Mouse (Mus musculus) neural tube, embryonic 14.5 days (tissue): ENCODE results near the gene Vwce. TPM values are rescaled to one million over a fixed set of nuclear protein-coding genes. Genes with fewer than 3 reads are reported as not detected.
A peak's percentile ranks its signal among the peaks of the same experiment; 100 is the strongest.

ENCODE experiments used
- ATAC-seq: fragments of 200-750 bp; cut with Nextera tagmentation; 2 replicates; pipeline ENCODE4 v1.8.0; 2017; ENCODE audit warnings: low read depth, mild to moderate bottlenecking, moderate TSS enrichment, moderate library complexity
- H3K27ac ChIP-seq: fragments of 300-500 bp; sonication (generic); 2 replicates; pipeline ENCODE4 v1.5.1; 2014; ENCODE audit warnings: low read depth, mild to moderate bottlenecking, control low read depth, low read length, moderate library complexity, mixed read lengths
- H3K27me3 ChIP-seq: fragments of 300-500 bp; sonication (generic); 2 replicates; pipeline ENCODE4 v1.6.1; 2014; ENCODE audit warnings: low read length; ENCODE audit not compliant: control insufficient read depth, insufficient read depth
- H3K36me3 ChIP-seq: fragments of 300-500 bp; sonication (generic); 2 replicates; pipeline ENCODE4 v1.6.1; 2014; ENCODE audit warnings: low read length, mixed read lengths; ENCODE audit not compliant: control insufficient read depth, insufficient read depth
- H3K4me1 ChIP-seq: fragments of 300-500 bp; sonication (generic); 2 replicates; pipeline ENCODE4 v1.6.1; 2014; ENCODE audit warnings: low read length; ENCODE audit not compliant: control insufficient read depth, insufficient read depth
- H3K4me2 ChIP-seq: fragments of 300-500 bp; sonication (generic); 2 replicates; pipeline ENCODE4 v1.6.1; 2014; ENCODE audit warnings: mild to moderate bottlenecking, low read depth, low read length, control low read depth
- H3K4me3 ChIP-seq: fragments of 300-500 bp; sonication (generic); 2 replicates; pipeline ENCODE4 v1.5.1; 2014; ENCODE audit warnings: low read depth, low read length, control low read depth, mixed read lengths
- H3K9ac ChIP-seq: fragments of 300-500 bp; sonication (generic); replicated peaks from 2 replicates; pipeline ENCODE4 v1.6.1; 2014; ENCODE audit warnings: low read depth, mild to moderate bottlenecking, control low read depth, low read length, mixed read lengths
- H3K9me3 ChIP-seq: fragments of 300-500 bp; sonication (generic); 2 replicates; pipeline ENCODE4 v1.6.1; 2016; ENCODE audit warnings: low read length; ENCODE audit not compliant: control insufficient read depth
- WGBS: fragments of 180-500 bp; shearing (Covaris S2); extraction: QIAGEN DNeasy Blood & Tissue Kit; methylation state at CpG from one replicate; pipeline ENCODE4 v1.1.7; 2014; 5-methylcytosine and 5-hydroxymethylcytosine counted together
- polyA plus RNA-seq: library from polyadenylated mRNA; unstranded; fragments of >200 nt; fragmentation: Nextera tagmentation; extraction: Ambion mirVana; gene quantifications from 2 replicates; pipeline ENCODE4 v1.2.1, GENCODE M21; 2014

Vwce gene
- polyA plus RNA-seq, 1 experiment from 2014 or later = 1.7 TPM

DNA sequence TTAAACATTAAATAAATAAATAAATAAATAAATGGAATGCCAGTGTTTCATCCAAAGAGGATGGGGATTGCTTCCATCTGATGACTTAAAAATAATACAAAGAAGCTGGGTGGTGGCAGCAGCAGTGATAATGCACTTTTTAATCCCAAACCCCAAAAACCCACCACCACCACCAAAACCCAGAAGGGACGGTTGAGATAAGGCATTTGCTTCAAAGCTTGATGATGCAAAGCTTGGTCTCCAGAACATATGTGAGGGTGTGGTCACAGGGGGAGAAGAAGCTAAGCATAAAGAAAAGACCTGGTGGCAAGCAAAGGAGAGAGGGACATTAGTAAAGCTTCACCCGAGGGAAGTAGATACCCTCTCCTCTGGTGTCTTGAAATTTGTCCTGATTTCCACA, 27.9 kb downstream of the Vwce start:
- Histone ChIP-seq H3K9me3 (no peaks in the 10 kb centered on the region), H3K27ac (no peak overlapping the region), H3K36me3 (no peaks in the 10 kb centered on the region), H3K4me2 (no peak overlapping the region), H3K9ac (no peak overlapping the region), H3K27me3 (no peaks in the 10 kb centered on the region), H3K4me1 (no peaks in the 10 kb centered on the region), H3K4me3 (no peak overlapping the region)
- WGBS = 95% methylated on average over 2 of the region's 2 CpGs
- no peak for ATAC-seq

DNA sequence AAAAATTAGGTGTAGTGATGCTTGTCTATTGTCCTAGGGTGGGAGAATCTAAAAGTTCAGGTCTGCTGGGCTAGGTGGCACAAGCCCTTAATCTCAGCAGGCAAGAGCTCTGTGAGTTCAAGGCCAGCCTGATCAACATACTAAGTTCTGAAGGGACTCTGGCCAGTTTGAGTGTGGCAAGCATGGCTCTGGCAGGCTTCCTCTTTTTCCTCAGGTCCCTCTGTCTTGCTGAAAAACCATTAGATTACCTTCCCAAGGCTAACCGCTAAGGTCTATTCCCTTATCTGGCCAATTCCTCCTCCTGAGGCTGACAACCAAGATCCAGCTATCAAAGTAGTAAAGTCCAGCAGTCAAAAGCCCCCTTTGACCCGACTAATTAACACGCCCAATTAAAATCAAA, 28.7 kb downstream of the Vwce start:
- Histone ChIP-seq H3K27me3 (no peaks in the 10 kb centered on the region), H3K27ac (no peak overlapping the region), H3K9ac (no peak overlapping the region), H3K4me3 (no peak overlapping the region), H3K4me2 (no peak overlapping the region), H3K4me1 (no peaks in the 10 kb centered on the region), H3K36me3 (no peaks in the 10 kb centered on the region), H3K9me3 (no peaks in the 10 kb centered on the region)
- 86% methylated on average over 3 of the region's 3 CpGs for WGBS
- no peak for ATAC-seq

DNA sequence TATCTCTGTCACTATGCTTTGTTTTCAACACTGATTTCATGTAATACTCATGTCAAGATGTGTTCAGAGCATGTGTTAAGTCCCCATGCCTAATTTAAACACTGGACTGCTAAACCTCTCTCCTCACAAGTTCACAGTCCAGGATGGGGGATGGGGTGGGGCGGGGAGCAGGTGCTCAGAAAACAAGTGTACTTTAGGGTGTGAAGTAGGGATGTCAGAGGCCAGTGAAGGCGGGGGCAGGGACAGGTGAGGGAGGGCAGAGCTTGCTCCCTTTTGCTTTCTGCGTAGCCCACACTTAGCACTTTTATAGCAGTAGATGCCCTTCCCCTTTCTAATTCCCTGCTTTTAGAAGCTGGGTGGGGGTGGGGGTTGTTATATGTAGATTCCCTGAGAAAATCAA, 31.1 kb downstream of the Vwce start:
- H3K4me3 ChIP-seq = no peak overlapping the region
- 57% methylated on average over 3 of the region's 3 CpGs for WGBS
- no peaks in the 10 kb centered on the region for H3K36me3 ChIP-seq
- H3K9me3 ChIP-seq = no peaks in the 10 kb centered on the region
- H3K4me1 ChIP-seq = no peaks in the 10 kb centered on the region
- H3K27ac ChIP-seq = no peak overlapping the region
- ATAC-seq = peak; percentile 32; the same call in 1 of the 2 replicates
- H3K4me2 ChIP-seq = no peak overlapping the region
- H3K27me3 ChIP-seq = no peaks in the 10 kb centered on the region
- no peak overlapping the region for H3K9ac ChIP-seq

DNA sequence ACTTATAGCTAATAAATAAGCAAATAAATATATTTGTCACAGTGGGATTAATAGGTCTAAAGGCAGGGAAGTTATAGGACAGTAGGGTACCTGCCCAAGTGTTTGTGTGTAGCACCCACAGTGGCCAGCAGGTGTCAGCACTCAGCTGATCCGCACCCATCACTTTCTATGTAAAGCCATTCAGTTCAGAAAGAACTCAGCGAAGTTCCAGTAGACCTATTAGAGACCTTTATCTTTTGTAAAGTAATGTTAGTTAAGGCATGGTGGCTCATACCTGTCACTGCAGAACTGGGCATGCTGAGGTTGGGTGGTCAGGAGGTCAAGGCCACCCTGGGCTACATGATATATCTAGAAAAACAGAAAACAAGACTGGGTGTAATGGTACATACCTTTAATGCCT, 31.5 kb downstream of the Vwce start:
- Histone ChIP-seq H3K27me3 (no peaks in the 10 kb centered on the region), H3K27ac (no peak overlapping the region), H3K4me3 (no peak overlapping the region), H3K36me3 (no peaks in the 10 kb centered on the region), H3K9me3 (no peaks in the 10 kb centered on the region), H3K9ac (no peak overlapping the region), H3K4me2 (no peak overlapping the region), H3K4me1 (no peaks in the 10 kb centered on the region)
- ATAC-seq = peak; percentile 86
- 16% methylated on average over 2 of the region's 2 CpGs for WGBS

DNA sequence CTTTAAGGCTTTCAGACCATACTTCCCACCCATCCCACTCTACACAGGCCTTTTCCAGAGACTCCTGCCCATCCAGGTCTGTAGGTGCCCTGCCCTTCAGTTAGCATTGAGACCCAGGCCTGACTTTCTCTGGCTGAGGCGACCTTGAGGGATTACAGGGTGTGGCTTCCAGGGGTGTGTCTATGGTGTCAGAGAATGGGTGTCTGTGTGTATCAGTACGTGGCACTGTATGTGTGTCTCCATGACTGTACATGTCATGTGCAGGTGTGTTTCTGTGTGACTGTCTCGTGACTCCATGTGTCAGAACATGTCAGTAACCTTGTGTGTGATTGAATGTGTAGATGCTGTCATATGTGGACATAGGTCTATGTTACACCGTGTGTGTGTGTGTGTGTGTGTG, 37.3 kb downstream of the Vwce start:
- Histone ChIP-seq H3K27me3 (no peaks in the 10 kb centered on the region), H3K4me3 (no peak overlapping the region), H3K9me3 (no peaks in the 10 kb centered on the region), H3K9ac (no peak overlapping the region), H3K27ac (no peak overlapping the region), H3K4me2 (no peak overlapping the region), H3K4me1 (no peaks in the 10 kb centered on the region), H3K36me3 (no peaks in the 10 kb centered on the region)
- WGBS = 90% methylated on average over 4 of the region's 4 CpGs
- ATAC-seq = no peak

DNA sequence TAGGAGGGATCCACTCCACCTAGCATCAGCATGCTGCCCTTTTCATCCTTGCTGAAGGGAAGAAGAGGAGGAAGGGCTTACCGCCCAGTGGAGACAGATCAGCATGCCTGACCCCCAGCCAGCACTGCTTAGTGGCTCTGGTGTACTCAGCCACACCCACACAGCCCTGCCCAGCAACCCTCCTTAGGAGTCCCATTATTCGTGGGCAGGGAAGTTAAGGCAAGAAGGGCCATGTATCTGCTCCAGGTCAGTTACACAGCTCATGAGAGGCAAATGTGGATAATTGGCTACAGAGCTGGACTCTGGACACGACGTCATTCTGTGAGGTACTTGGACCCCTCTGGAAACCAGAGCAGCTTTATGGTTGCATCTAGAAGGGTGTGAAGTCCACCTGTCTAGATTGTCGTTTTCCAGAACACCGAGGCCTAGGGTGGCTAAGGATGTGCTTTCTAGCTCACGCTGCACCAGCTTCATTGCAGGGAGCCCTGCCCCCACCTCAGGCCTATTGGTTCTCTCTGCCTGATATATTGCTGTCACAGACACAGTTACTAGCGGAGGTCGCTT, 37.9 kb downstream of the Vwce start:
- no peak for ATAC-seq
- Histone ChIP-seq H3K4me2 (no peak overlapping the region), H3K4me1 (no peaks in the 10 kb centered on the region), H3K9me3 (no peaks in the 10 kb centered on the region), H3K27ac (no peak overlapping the region), H3K9ac (no peak overlapping the region), H3K27me3 (no peaks in the 10 kb centered on the region), H3K36me3 (no peaks in the 10 kb centered on the region), H3K4me3 (no peak overlapping the region)
- 40% methylated on average over 9 of the region's 9 CpGs for WGBS

DNA sequence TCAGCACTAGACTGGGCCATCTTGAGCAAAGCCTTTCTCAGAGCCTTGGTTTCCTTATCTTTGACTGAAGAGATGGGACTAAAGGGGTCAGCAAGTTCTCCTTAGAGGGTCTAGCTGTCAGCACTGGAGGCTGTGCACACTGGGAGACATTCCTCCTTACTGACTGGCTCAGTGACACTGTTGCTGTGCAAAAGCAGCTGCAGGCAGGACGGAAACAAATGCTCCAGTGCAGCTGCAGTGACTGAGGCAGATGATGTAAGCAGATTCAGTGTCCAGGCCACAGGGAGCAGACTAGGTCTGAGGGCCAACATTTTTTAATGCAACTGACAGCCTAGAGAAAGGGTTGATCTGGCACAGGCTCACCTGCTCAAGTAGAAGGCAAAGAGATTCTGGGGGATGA, 39.3 kb downstream of the Vwce start:
- H3K36me3 ChIP-seq = no peaks in the 10 kb centered on the region
- H3K27me3 ChIP-seq = no peaks in the 10 kb centered on the region
- H3K9me3 ChIP-seq = no peaks in the 10 kb centered on the region
- H3K9ac ChIP-seq = no peak overlapping the region
- 52% methylated on average over 1 of the region's 1 CpGs for WGBS
- no peak overlapping the region for H3K4me3 ChIP-seq
- H3K27ac ChIP-seq = no peak overlapping the region
- no peak overlapping the region for H3K4me2 ChIP-seq
- no peaks in the 10 kb centered on the region for H3K4me1 ChIP-seq
- no peak for ATAC-seq

DNA sequence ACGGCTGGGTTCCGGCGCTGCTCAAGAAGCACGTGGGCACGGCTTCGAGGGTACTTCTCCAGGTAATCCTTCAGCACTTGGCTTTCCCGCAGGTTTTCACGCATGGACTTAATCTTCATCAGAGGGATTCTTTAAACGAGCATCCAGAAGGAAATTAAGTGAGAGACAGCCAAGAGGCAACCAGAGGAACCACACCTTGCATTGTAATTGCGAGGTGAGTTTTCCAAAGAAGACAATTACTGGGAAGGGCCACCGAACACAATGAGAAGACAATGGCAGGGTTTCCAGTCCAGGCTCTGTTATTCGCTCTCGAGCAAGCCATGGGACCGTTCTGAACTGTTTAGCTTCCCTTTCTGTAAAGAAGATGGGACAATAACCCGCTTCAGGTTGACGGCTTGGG, 42.6 kb downstream of the Vwce start:
- ATAC-seq = no peak
- no peaks in the 10 kb centered on the region for H3K9me3 ChIP-seq
- no peaks in the 10 kb centered on the region for H3K36me3 ChIP-seq
- no peak overlapping the region for H3K4me3 ChIP-seq
- H3K9ac ChIP-seq = no peak overlapping the region
- H3K4me1 ChIP-seq = no peaks in the 10 kb centered on the region
- H3K27ac ChIP-seq = no peak overlapping the region
- WGBS = 84% methylated on average over 16 of the region's 16 CpGs
- no peak overlapping the region for H3K4me2 ChIP-seq
- no peaks in the 10 kb centered on the region for H3K27me3 ChIP-seq

DNA sequence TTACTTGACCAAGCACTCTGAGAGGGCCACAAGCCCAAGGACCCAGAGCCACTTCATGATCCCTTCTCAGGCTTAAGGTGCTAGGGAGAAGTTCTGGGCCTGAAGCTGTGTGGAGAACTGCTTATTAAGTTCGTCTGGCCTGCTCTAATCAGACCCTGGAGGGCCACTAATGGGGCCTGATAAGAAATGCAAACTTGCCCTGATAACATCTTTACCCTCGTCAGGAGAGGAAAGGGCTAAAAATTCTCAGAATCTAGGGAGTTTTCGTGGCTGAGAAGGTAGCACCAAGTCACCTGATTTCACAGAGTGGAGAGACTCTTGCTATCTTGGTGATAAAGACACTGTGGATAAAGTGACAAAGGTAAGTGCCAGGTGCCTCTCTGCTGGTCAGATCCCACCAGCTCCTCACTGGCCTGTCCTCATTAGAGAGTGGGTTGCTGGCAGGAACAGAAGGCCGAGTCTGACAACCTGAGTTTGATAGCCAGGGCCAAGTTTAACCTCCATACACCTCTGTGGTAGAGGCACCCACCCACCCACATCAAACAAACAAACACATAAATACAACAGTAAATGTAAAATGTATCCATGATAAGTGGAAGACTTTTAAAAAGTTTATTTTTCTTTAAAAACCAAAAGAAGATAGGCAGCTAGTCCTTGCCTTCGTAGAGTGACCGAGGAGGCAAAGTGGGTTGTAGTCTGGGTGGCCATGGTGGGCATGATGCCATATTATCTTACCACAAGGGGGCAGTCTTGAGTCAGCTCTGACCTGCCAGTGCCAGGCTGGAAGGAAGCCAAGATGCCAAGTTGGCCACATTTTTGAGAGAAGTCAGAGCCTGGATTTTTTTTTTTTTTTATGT, 44.1 kb downstream of the Vwce start, which contains the start of gene Pga5:
Gene Pga5, minus strand, starts transcription at position 157 of the 857 bp plus-strand sequence.
- Histone ChIP-seq H3K4me2 (no peak within 1 kb of the TSS), H3K27me3 (no peaks in the 10 kb centered on the region), H3K9ac (no peak within 1 kb of the TSS), H3K4me3 (no peak within 1 kb of the TSS), H3K4me1 (no peaks in the 10 kb centered on the region), H3K27ac (no peak within 1 kb of the TSS), H3K9me3 (no peaks in the 10 kb centered on the region), H3K36me3 (no peaks in the 10 kb centered on the region)
- peak; percentile 72; the same call in 1 of the 2 replicates for ATAC-seq
- 51% methylated on average over 6 of the region's 6 CpGs for WGBS
